Mouse (Mus musculus) liver, adult 2 months (tissue): ENCODE measurements around the gene H2al1d.
"Not testable (repeated sequence)": the region's sequence is repeated elsewhere in the genome, so short reads cannot be mapped to it uniquely, and the experiment has no call there.

Experiments
- CTCF ChIP-seq: fragments of 200-500 bp; IDR thresholded peaks from 2 replicates; pipeline ENCODE4 v1.5.1; 2011; ENCODE audit warnings: low read depth, low read length, control low read depth
- POLR2A ChIP-seq: fragments of 200-500 bp; IDR thresholded peaks from 2 replicates; pipeline ENCODE4 v1.6.1; 2011; ENCODE audit warnings: low read length, control low read depth; ENCODE audit not compliant: insufficient read depth; ENCODE audit errors: extremely low read depth

GRCm38 (mm10) chrX:11302132-11302531, 6.5 kb upstream of the H2al1d start, which contains the start of gene H2al1b:
- TF ChIP-seq CTCF, POLR2A: not testable (repeated sequence)
